Mouse (Mus musculus) embryonic facial prominence, embryonic 11.5 days (tissue): ENCODE measurements around the gene Myoc. TPM values are rescaled to one million over a fixed set of nuclear protein-coding genes. Genes with fewer than 3 reads are reported as not detected.
A peak's percentile ranks its signal among the peaks of the same experiment; 100 is the strongest.

Experiments
- ATAC-seq: fragments of 200-750 bp; cut with Nextera tagmentation; replicated peaks from 2 replicates; pipeline ENCODE4 v1.8.0; 2017; ENCODE audit warnings: low read depth; ENCODE audit not compliant: insufficient number of reproducible peaks, low FRiP score, low TSS enrichment
- DNase-seq: peaks from one replicate; pipeline ENCODE4 v3.0.0-alpha.2; 2015; ENCODE audit warnings: low spot score
- H3K27ac ChIP-seq: fragments of 300-500 bp; sonication (generic); replicated peaks from 2 replicates; pipeline ENCODE4 v1.5.1; 2014; ENCODE audit warnings: mild to moderate bottlenecking, low read depth, low read length, control low read depth
- H3K27me3 ChIP-seq: fragments of 300-500 bp; sonication (generic); 2 replicates; pipeline ENCODE4 v1.6.1; 2014; ENCODE audit warnings: mild to moderate bottlenecking, low read length, moderate library complexity, mixed read lengths; ENCODE audit not compliant: control insufficient read depth, insufficient read depth
- H3K36me3 ChIP-seq: fragments of 300-500 bp; sonication (generic); replicated peaks from 2 replicates; pipeline ENCODE4 v1.6.1; 2014; ENCODE audit warnings: low read depth, mild to moderate bottlenecking, low read length, moderate library complexity, mixed read lengths; ENCODE audit not compliant: control insufficient read depth, insufficient read depth
- H3K4me1 ChIP-seq: fragments of 300-500 bp; sonication (generic); 2 replicates; pipeline ENCODE4 v1.6.1; 2014; ENCODE audit warnings: low read length, mixed read lengths; ENCODE audit not compliant: control insufficient read depth, insufficient read depth
- H3K4me2 ChIP-seq: fragments of 300-500 bp; sonication (generic); 2 replicates; pipeline ENCODE4 v1.6.1; 2014; ENCODE audit warnings: low read depth, mild to moderate bottlenecking, control low read depth, low read length, moderate library complexity
- H3K4me3 ChIP-seq: fragments of 300-500 bp; sonication (generic); 2 replicates; pipeline ENCODE4 v1.5.1; 2014; ENCODE audit warnings: low read depth, low read length, control low read depth
- H3K9ac ChIP-seq: fragments of 300-500 bp; sonication (generic); replicated peaks from 2 replicates; pipeline ENCODE4 v1.6.1; 2014; ENCODE audit warnings: mild to moderate bottlenecking, control low read depth, low read length
- H3K9me3 ChIP-seq: fragments of 300-500 bp; sonication (generic); replicated peaks from 2 replicates; pipeline ENCODE4 v1.6.1; 2016; ENCODE audit warnings: mild to moderate bottlenecking, low read length, inconsistent platforms, mixed read lengths; ENCODE audit not compliant: control insufficient read depth
- WGBS: fragments of 180-500 bp; shearing (Covaris S2); extraction: QIAGEN DNeasy Blood & Tissue Kit; methylation state at CpG from one replicate; pipeline ENCODE4 v1.1.7; 2014; 5-methylcytosine and 5-hydroxymethylcytosine counted together
- microRNA-seq: library from miRNA; unstranded; fragments of <30 nt; microRNA quantifications from one replicate; pipeline ENCODE4, GENCODE M21; 2016; ENCODE audit warnings: borderline number of aligned reads
- polyA plus RNA-seq: library from polyadenylated mRNA; unstranded; fragments of >200 nt; fragmentation: Nextera tagmentation; extraction: Ambion mirVana; gene quantifications from 2 replicates; pipeline ENCODE4 v1.2.1, GENCODE M21; 2014

The Myoc gene
- polyA plus RNA-seq, 1 experiment from 2014 or later = 0.10 TPM

DNA sequence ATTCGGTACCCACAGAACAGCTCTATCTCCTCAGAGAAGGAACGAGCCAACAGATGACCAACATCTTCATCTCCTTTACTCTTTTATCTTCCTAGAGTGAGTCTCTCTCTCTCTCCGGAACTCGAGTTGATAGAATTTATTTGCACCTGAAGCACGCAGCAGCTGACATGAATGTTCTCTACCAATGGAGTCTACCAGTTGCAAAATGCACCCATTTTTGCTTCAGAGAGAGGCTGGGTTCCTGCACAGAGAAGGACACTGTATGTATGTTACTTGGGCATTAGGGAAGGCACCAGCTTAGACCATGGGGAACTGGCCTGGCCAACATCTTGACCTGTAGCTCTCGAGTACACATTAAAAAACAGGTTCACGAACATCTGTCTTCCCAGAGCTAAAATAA is 19.2 kb downstream of the Myoc start, which contains the start of gene Myocos:
TSS of gene Myocos (minus strand) at position 101 of the 400 bp plus-strand sequence.
- Histone ChIP-seq H3K9me3 (no peaks in the 10 kb centered on the region), H3K4me3 (no peak within 1 kb of the TSS), H3K36me3 (no peaks in the 10 kb centered on the region), H3K27me3 (no peaks in the 10 kb centered on the region), H3K4me1 (no peaks in the 10 kb centered on the region), H3K9ac (no peak within 1 kb of the TSS), H3K27ac (no peak within 1 kb of the TSS), H3K4me2 (no peak within 1 kb of the TSS)
- 91% methylated on average over 7 of the region's 7 CpGs for WGBS
- ATAC-seq (no peak), DNase-seq (no peak)

DNA sequence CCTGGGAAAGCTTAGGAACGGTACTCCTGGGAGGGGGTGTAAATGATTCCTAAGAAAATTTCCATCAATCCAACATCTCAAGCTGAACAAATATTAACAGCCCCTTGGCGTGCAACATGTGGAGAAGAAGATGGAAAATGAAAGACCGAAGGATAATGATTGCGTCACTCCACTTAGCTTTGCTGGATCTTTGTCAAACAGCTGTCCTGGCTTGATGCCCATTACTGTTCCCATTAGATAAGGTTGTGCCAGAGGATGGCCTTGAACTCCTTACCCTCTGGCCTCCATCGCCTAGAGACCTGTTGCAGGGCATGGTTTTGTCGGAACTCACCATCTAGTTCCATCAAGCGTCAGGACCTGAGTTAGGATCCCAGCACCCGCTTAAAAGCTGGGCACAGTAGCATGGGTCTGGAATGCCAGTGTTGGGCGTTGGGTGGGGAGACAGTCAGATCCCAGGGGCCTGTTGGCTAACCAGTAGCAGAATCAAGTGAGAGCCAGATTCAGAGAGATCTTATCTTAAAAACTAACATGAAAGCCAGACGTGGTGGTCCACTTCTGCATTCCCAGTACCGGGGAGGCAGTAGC is 21.4 kb downstream of the Myoc start:
- no peaks in the 10 kb centered on the region for H3K36me3 ChIP-seq
- no peak overlapping the region for H3K4me2 ChIP-seq
- H3K9ac ChIP-seq = no peak overlapping the region
- ATAC-seq (no peak), DNase-seq (no peak)
- no peaks in the 10 kb centered on the region for H3K4me1 ChIP-seq
- no peaks in the 10 kb centered on the region for H3K9me3 ChIP-seq
- WGBS = 86% methylated on average over 11 of the region's 11 CpGs
- H3K4me3 ChIP-seq = no peak overlapping the region
- no peak overlapping the region for H3K27ac ChIP-seq
- H3K27me3 ChIP-seq = no peaks in the 10 kb centered on the region

DNA sequence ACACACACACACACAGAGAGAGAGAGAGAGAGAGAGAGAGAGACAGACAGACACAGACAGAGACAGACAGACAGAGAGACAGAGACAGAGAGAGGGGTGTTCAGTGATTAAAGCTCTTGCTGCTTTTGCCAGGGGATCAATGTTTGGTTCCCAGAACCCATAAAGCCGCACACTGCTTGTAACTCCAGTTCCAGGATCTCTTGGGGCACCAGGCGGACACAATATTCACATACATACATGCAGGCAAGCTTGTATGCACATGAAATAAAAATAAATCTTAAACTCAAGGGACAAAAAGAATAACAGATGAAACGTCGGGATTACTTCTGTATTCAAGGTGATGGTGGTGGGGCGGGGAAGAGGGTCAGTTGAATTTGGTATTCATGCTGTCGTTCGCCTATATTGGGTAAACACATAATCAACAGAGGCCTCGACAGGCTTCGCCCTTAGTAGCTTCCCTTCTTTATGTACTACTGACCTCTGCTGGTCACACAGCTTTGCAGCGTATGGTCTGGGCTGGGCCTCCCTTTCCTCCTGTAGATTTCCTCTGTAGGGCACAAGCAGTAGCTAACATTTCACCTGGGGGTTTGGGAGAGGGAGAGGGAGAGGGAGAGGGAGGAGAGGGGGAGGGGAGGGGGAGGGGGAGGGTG is 26.0 kb downstream of the Myoc start:
- H3K27ac ChIP-seq = no peak overlapping the region
- no peaks in the 10 kb centered on the region for H3K9me3 ChIP-seq
- ATAC-seq (peak; percentile 97), DNase-seq (peak; percentile 89)
- WGBS = 15% methylated on average over 10 of the region's 10 CpGs
- no peaks in the 10 kb centered on the region for H3K4me1 ChIP-seq
- peak overlapping the region; percentile 22; the same call in 1 of the 2 replicates for H3K9ac ChIP-seq
- H3K4me3 ChIP-seq = peak overlapping the region; percentile 19
- H3K36me3 ChIP-seq = no peaks in the 10 kb centered on the region
- no peaks in the 10 kb centered on the region for H3K27me3 ChIP-seq
- peak overlapping the region; percentile 64 for H3K4me2 ChIP-seq

GRCm38 (mm10) chr1:162665486-162666174 is 26.7 kb downstream of the Myoc start:
- H3K36me3 ChIP-seq = no peaks in the 10 kb centered on the region; the same call in 1 of the 2 replicates
- DNase-seq = peak; percentile 73
- no peaks in the 10 kb centered on the region for H3K27me3 ChIP-seq
- peak overlapping the region; percentile 19 for H3K4me3 ChIP-seq
- peak overlapping the region; percentile 50 for H3K9ac ChIP-seq
- peak overlapping the region; percentile 64 for H3K4me2 ChIP-seq
- H3K27ac ChIP-seq = no peak overlapping the region
- H3K4me1 ChIP-seq = no peaks in the 10 kb centered on the region
- peak; percentile 87 for ATAC-seq
- WGBS = 3% methylated on average over 11 of the region's 11 CpGs
- H3K9me3 ChIP-seq = no peaks in the 10 kb centered on the region

- H3K27me3 ChIP-seq = no peaks in the 10 kb centered on the region
- no peak overlapping the region for H3K4me2 ChIP-seq
- H3K9ac ChIP-seq = no peak overlapping the region
- H3K4me3 ChIP-seq = no peak overlapping the region
- no peaks in the 10 kb centered on the region for H3K9me3 ChIP-seq
- H3K27ac ChIP-seq = no peak overlapping the region
- no peak for DNase-seq
- no peaks in the 10 kb centered on the region for H3K4me1 ChIP-seq
- WGBS = 93% methylated on average over 2 of the region's 2 CpGs
- no peak for ATAC-seq
- peaks cover 18% of the 10 kb centered on the region for H3K36me3 ChIP-seq
Observed at GRCm38 (mm10) chr1:162693721-162694120, 54.8 kb downstream of the Myoc start.

DNA sequence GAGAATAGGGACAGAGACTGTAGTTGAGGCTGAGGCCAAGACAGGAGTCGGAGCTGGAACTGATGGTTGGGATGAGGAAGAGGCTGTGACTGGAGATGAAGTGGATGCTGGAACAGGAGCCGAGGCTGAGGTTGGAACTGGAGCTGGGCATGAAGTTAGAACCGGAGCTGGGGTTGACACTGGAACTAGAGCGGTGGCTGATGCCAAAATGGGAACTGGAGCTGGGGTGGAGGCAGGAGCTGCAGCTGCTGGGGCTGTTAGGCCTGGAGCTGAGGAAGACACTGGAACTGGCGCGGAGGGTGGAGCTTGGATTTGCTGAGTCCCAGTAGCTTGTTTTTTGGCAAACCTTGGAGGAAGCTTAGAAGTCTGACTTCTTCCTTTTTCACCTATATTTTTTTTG is 58.9 kb downstream of the Myoc start:
- no peak overlapping the region for H3K27ac ChIP-seq

More for the DNA sequence above, 58.9 kb downstream of the Myoc start:
- Histone ChIP-seq H3K4me1 (no peaks in the 10 kb centered on the region), H3K4me3 (no peak overlapping the region), H3K4me2 (no peak overlapping the region), H3K9me3 (no peaks in the 10 kb centered on the region), H3K27me3 (no peaks in the 10 kb centered on the region), H3K36me3 (peaks cover 18% of the 10 kb centered on the region), H3K9ac (no peak overlapping the region)
- 91% methylated on average over 6 of the region's 6 CpGs for WGBS
- ATAC-seq = no peak
- DNase-seq = no peak

Small RNAs within 50 kb of the gene (microRNA-seq; reads per million reads assigned to microRNA genes)
- not detected for gene Gm27616

Other genes starting within 250 kb of the Myoc start
- gene Dnm3, start 161.1 kb upstream of the Myoc start, polyA plus RNA-seq = 11.3 and 11.9 TPM in 2 replicates
- 13.7 and 14.6 TPM in 2 replicates for gene Mettl13, start 90.6 kb upstream of the Myoc start, polyA plus RNA-seq
- 73.0 and 82.1 TPM in 2 replicates for gene Vamp4, start 68.6 kb upstream of the Myoc start, polyA plus RNA-seq
- not detected in 2 replicates for gene Myocos, start 19.1 kb downstream of the Myoc start, polyA plus RNA-seq
- 156 and 164 TPM in 2 replicates for gene Prrc2c, start 101.4 kb downstream of the Myoc start, polyA plus RNA-seq
- gene Fmo4, start 174.8 kb downstream of the Myoc start, polyA plus RNA-seq = 0.21 and 0.32 TPM in 2 replicates
- 7.8 and 9.1 TPM in 2 replicates for gene Fmo1, start 227.5 kb downstream of the Myoc start, polyA plus RNA-seq